Mouse (Mus musculus) thymus, adult 2 months (tissue): ENCODE results near the gene Ccdc6.

Experiments used
- CTCF ChIP-seq: fragments of 200-500 bp; IDR thresholded peaks from 2 replicates; pipeline ENCODE4 v1.5.1; 2012; ENCODE audit warnings: mild to moderate bottlenecking, control low read depth, low read length, moderate library complexity, borderline replicate concordance; ENCODE audit not compliant: control insufficient read depth, poor library complexity, insufficient read depth; ENCODE audit errors: extremely low read depth
- POLR2A ChIP-seq: fragments of 200-500 bp; IDR thresholded peaks from 2 replicates; pipeline ENCODE4 v1.6.1; 2012; ENCODE audit warnings: mild to moderate bottlenecking, low read length, control low read depth, moderate library complexity; ENCODE audit not compliant: control insufficient read depth, poor library complexity, insufficient read depth; ENCODE audit errors: extremely low read depth

GRCm38 (mm10) chr10:70114048-70114635 lies 17.2 kb downstream of the Ccdc6 start:
- TF ChIP-seq CTCF = no peak
- no peak for TF ChIP-seq POLR2A
